Mouse (Mus musculus): ENCODE measurements at regions not wholly inside any gene's neighbourhood (a gene's known extent, or its start where the extent isn't known, plus 50 kb on each side); places are given as distances from the start of the nearest gene placed in this dataset.
A peak's percentile ranks its signal among the peaks of the same experiment; 100 is the strongest.

GRCm38 (mm10) chr8:90502879-90503278 lies 154.7 kb upstream of the Tox3 start:
- peak; percentile 41 to 59 for DNase-seq (ENCODE audit: low spot score in 2 of 2)

DNA sequence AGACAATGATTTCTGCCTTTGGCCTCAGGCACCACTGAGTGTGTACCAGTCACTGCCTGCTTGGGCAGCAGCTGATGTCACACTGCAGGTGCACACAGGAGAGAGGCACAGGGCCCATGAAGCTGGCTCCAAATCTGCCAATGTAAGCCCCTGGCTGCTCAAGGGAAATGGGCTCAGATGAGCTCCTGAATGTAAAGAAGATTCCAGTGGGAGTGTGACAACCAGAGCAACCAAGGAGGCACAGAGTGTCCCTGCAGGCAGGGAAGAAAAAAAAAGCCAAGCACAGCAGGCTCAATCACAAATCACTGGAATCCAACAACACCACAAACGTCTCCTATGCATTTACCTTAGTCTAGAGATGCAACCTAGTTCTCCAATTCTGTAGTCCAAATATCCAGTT lies 151.2 kb upstream of the Tox3 start:
- no peak for DNase-seq (ENCODE audit: low spot score in 2 of 2)

GRCm38 (mm10) chr8:90496658-90497163 lies 148.6 kb upstream of the Tox3 start:
- DNase-seq (ENCODE audit: low spot score in 2 of 2) = peak; percentile 44 to 52

DNA sequence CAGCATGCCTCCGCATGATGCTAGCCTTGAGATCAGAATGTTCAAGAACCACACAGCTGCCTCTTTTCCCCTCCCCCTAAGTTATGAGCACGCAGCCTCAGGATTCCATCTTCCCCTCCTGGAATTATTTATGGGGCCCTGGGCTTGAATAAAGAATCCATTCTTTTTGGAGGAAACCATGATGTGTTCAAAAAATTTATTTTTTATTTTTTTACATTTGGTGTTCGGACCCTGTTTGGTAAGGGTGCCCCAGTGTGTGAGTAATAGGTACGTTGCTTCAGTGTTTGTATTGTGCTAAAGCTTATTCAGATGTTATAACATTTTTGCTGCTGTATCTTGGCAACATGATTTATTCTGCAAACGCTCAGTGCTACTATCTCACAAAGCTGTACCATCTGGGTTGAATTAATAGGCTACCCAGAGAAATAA lies 147.8 kb upstream of the Tox3 start:
- DNase-seq (ENCODE audit: low spot score in 2 of 2) = no peak

DNA sequence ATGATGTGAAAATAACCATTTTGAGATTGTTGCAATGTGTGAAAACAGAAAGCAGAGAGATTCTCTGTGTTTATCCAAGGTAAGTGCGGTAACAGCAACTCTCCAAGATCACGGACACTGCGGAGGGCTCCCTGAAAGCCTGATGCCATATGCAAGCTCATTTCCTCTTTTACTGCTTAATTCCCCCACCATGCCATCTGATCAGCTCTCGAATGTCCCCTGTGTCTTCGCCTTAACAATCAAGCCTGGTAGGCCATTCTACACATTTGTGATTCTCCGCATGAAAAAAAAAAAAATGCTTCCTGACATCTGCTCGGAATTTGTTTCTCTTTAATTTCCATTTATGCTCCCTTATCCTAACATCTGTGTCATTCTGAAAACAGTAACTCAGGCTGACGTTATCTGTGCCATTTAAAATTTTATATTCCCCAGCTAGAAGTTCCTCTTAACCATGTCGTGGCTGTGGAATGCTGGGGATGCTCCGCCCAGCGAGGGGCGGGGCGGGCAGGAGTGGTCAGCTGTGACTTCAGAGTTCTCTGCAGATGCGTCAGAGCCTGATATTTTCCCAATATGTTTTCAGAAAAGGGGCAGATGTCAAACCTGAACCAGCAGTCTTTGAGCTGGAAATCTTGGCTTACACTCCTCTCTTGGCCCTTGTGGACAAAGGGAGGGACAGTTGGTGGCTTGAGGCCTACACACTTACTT lies 144.5 kb upstream of the Tox3 start:
- no peak for DNase-seq (ENCODE audit: low spot score in 2 of 2)

DNA sequence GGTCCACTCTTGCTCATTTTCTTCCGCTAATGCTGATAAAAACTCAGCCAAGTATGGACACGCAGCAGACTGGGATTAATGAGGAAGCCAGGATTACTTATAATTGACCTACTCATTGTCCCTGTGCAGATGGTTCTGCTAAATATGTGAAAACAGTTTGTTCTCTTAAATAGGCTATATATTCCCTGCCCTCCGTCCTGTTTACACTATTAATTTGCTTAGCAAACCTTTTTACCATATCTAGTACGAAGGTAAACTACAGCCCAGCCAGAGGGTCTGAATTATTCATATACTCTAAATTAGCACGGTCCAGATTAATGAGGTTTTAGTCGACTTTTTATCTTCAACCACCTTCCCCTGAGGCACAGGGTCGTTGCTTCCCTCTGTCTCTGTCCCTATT lies 143.5 kb upstream of the Tox3 start:
- no peak for DNase-seq (ENCODE audit: low spot score in 2 of 2)

DNA sequence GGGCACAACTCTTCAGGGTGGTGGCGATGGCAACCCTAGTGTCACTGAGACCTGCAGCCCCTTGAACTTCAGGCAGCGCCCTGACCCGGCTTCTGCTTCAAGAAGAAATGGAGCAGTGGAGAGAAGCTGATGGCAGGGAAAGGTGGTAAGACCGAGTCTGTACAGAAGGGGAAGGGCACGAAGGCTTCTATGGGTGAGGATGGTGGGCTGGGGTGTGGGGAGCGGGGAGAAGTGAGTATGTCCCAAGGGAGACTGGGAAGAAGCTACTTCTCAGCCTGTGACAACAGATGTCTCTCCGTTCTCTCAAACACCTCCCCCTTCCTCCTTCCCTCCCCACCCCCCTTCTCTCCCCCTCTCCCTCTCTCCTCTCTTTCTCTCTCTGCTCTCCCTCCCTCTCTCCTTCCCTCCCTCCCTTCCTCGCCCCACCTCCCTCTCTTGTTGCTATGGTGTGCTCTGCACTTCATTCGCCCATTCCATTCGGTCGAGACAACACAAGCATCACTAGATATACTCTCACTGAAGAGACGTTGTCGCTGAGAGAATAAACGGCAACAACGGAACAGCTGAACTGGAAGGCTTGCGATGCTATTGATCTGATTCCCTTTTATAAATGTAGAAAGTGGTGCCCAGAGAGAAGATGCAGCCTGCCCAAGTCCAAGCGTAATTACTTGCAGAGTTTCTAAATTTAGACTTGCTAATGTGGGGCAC lies 142.7 kb upstream of the Tox3 start:
- no peak for DNase-seq (ENCODE audit: low spot score in 2 of 2)

DNA sequence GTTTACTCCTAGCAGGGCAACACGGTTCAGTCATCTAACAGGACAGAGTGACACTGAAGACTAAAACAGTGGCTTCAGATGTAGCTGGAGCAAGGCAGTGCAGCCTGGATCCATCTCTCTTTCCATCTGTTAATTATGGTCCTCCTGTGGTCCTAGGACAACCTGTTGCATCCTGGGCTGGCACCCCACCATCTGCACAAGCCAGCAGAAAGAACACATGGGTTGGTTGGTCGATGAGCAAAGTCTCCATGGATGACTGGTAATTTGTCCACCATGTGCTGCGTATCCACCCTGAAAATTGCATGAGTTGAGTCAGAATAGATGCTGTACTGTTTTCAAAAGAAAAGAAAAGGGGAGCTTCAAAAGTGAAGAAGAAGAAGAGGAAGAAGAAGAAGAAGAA lies 138.4 kb upstream of the Tox3 start:
- DNase-seq (ENCODE audit: low spot score in 2 of 2) = no peak

GRCm38 (mm10) chr8:90478149-90478548 lies 130.0 kb upstream of the Tox3 start:
- no peak for DNase-seq (ENCODE audit: low spot score in 2 of 2)

GRCm38 (mm10) chr8:90474066-90474465 lies 125.9 kb upstream of the Tox3 start:
- no peak for DNase-seq (ENCODE audit: low spot score in 2 of 2)

DNA sequence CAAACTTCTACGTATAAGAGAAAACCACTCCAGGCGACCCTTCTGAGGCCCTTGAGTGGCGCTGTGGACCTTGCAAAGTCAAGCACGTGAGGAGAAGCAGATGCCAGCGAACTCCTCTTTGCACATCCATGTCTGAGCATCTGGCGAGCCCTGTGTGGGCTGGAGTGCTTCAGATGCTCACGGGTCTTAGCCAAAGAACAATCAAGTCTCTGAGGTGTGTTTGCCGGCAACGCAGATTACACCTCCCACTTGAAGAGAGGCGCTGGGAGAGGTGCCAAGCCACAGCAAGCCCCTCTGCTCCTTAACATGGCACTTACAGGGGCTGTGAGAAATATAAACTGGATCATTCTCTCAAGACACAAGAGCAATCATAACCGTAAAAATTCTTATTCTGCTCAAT lies 122.7 kb upstream of the Tox3 start:
- no peak for DNase-seq (ENCODE audit: low spot score in 2 of 2)

DNA sequence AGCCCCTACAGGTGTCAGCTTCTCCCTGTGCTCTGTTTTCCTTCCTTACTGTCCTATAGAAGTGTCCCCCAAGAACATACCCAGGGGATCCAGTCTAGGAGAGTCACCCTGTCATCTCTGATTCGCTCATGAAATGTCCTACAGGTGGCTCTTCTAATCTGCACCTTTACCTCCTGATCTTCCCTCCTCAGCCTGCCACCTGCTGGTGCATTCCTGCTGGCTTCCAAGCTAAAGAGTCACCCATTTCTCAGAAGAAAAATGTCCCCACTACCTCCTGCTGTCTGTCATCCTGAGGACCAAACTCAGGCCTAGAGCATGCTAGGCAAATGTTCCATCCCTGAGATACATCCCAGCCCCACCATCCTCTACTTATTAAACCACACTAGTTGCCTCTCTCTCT lies 115.6 kb upstream of the Tox3 start:
- no peak for DNase-seq (ENCODE audit: low spot score in 2 of 2)

GRCm38 (mm10) chr8:90455321-90455720 lies 107.2 kb upstream of the Tox3 start:
- DNase-seq (ENCODE audit: low spot score in 2 of 2) = no peak

DNA sequence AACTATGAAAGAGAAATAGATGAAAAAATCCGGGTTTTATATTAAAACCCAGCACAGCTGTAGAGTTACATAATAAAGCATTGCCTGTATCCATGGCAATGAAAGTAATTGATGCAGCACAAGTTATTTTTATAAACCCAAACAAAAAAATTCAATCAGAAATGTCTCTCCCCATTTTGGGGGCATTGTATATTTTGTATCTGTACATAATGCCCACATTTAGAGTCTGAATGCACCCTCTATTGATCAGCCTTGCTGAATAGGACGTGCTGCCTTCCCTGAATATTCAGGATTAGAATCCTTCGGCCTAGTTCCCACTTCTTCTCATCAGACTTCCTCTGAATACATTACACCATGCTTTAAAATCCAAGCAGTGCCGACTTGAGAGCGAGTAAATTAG lies 106.0 kb upstream of the Tox3 start:
- DNase-seq (ENCODE audit: low spot score in 2 of 2) = peak; percentile 37 to 40

- no peak for DNase-seq (ENCODE audit: low spot score in 2 of 2)
These were observed 93.1 kb upstream of the Tox3 start for GRCm38 (mm10) chr8:90441058-90441851.

DNA sequence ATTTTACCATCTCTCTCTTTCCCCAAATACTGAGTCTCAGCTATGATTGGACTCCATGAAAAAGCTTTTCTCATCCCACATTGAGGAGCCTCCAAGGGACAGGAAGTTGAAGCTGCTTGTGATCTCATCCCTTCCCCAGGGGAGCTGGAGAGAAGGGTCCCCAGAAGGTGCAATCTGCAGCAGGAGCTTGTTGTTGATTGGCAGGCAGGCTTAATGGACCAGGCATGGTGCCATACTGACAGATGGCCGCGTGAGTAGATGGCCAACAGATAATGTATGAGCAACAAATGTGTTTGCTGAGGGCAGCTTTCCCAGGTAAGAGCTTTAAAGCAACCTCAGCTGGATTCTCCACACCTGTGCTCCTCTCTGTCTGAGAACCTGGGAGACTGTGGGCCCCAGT lies 65.9 kb upstream of the Tox3 start:
- no peak for DNase-seq (ENCODE audit: low spot score in 2 of 2)

All from right cerebral cortex, adult 2 months (tissue).